Mouse (Mus musculus): Measurements from ENCODE around the gene Trip11.

DNA sequence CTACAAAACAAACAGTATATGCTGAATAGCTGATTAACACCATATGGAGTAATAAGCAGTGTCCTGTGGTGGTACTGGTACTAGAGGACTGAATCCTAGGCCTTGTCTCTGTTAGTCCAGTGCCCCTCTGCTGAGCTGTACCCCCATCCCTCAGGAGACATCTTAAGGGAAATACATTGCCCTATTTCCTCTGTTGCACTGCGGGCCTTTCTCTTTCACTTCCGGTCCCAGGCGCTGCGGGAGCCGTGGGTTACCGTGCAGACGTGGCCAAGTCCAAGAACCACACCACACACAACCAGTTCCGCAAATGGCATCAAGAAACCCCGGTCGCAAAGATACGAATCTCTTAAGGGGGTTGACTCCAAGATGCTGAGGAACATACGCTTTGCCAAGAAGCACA lies 7.2 kb downstream of the Trip11 start:
- TF ChIP-seq CTCF (IDR thresholded peaks at IDR 0.05; ENCODE audit: borderline replicate concordance, extremely low read depth, insufficient read depth, insufficient read length) (no peak), POLR2A (IDR thresholded peaks at IDR 0.05; ENCODE audit: borderline replicate concordance, extremely low read depth, insufficient read depth, insufficient read length, poor library complexity, severe bottlenecking) (no peak)
